Mouse (Mus musculus): Measurements from ENCODE around the gene Creld2.
A peak's percentile ranks its signal among the peaks of the same experiment; 100 is the strongest.
"Not testable (repeated sequence)": the region's sequence is repeated elsewhere in the genome, so short reads cannot be mapped to it uniquely, and the experiment has no call there.

The Creld2 gene

DNA sequence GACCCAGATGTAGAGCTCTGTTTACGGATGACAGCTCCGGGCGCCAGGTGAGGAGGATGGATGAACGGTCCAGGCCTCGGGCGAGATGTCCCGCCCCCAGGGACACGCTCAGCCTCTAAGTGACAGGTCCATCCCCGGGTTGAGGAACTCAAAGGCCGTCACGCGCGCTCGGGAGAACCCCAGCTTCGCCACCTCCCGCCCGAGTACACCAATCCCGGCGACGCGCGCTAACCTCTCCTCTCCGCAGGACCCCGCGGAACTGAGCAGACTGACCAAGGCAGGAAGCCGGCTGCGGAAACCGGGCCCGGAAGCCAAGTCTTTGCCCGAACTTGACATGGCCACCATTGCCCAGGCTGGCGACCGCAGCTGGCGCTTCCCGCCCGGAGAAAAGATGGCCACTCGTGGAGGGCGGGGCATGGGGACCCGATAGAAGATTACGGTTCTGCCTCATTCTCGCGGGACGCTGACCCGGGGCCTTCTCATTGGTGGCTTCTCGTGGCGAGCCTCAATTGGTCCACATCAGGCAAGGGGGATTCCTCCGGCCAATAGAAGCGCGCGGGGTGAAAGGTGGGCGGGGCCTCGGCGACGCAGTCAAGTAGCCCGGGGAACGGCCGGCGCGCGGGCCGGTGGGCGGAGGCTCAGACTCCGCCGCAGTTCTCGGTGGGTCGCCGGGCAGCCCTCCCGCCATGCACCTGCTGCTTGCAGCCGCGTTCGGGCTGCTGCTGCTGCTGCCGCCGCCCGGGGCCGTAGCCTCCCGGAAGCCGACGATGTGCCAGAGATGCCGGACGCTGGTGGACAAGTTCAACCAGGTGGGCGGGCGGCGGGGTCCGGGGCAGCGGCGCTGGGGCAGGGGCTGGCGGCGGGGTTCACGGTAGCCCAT is at the start of gene Creld2, which contains the start of gene Alg12:
Creld2 (plus strand) TSS at position 621 of the 880 bp plus-strand sequence.
Alg12 (minus strand) TSS at position 293 of the 880 bp plus-strand sequence.
- peak; percentile 100 for DNase-seq

- not testable (repeated sequence) for DNase-seq
These were observed 44.8 kb upstream of the Creld2 start for GRCm38 (mm10) chr15:88774630-88775029.

DNA sequence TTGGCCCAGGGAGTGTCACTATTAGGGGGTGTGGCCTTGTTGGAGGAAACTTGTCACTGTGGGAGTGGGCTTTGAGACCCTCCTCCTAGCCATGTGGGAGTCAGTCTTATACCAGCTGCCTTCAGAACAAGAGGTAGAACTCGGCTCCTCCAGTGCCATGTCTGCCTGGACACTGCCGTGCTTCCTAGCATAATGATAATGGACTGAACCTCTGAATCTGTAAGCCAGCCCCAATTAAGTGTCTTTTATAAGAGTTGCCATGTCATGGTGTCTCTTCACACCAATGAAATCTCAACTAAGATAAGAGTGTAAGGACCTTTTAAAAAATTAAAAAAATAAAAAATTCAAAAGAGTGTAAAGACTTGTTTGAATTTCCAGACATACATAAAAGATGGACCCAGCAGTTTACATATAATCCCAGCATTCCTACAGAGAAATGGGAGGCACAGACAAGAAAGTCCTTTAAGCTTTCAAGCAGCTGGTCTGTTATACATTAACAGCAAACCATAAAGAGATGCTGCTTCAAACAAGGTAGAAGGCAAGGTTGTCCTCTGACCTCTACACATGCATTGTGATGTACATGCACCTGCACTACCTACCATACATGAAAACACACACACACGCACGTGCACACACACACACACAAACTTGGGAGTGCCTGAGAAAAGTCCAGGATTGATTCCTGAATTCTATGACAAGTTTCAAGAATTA is 27.2 kb upstream of the Creld2 start:
- no peak for DNase-seq

- not testable (repeated sequence) for DNase-seq
These were observed 24.7 kb upstream of the Creld2 start for GRCm38 (mm10) chr15:88794729-88795128.

- DNase-seq: no peak
These were observed 19.5 kb upstream of the Creld2 start for GRCm38 (mm10) chr15:88799950-88800371.

GRCm38 (mm10) chr15:88800921-88801354 is 18.5 kb upstream of the Creld2 start:
- DNase-seq: no peak

GRCm38 (mm10) chr15:88801903-88802302 is 17.5 kb upstream of the Creld2 start:
- no peak for DNase-seq

GRCm38 (mm10) chr15:88802348-88802747 is 17.1 kb upstream of the Creld2 start:
- no peak for DNase-seq

GRCm38 (mm10) chr15:88808121-88808520 is 11.3 kb upstream of the Creld2 start:
- DNase-seq: no peak

- no peak for DNase-seq
These were observed 9.1 kb upstream of the Creld2 start for GRCm38 (mm10) chr15:88810369-88810768.

GRCm38 (mm10) chr15:88813262-88813661 is 6.2 kb upstream of the Creld2 start:
- no peak for DNase-seq

- not testable (repeated sequence) for DNase-seq
These were observed 5.6 kb upstream of the Creld2 start for GRCm38 (mm10) chr15:88813873-88814272.

DNA sequence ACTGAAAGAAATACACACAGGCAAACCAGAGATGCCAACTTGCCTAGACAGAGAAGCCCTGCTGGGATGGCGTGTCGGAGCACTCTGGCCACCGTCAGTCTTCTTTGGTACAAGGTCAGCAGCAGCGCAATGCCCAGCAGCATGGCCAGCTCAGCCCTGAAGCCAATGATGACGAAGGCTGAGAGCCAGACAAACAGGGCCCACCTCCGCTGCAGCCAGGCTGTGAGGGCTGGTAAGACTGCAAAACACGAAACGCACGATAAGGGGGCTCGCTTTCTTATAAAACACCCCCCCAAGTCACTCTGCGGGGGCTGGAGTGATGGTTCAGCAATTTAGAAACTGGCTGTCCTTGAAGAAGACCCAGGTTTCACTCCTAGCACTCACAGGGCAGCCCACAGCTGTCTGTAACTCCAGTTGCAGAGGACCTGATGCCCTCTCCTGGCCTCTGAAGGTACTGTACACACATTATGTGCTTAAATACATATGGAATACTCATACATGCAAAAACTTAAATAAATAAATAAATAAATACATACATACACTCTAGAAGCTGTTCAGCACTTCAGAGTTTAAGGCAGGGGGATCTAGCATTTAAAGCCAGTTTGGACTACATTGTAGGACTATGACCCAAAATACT is 4.9 kb upstream of the Creld2 start:
- DNase-seq: no peak

DNA sequence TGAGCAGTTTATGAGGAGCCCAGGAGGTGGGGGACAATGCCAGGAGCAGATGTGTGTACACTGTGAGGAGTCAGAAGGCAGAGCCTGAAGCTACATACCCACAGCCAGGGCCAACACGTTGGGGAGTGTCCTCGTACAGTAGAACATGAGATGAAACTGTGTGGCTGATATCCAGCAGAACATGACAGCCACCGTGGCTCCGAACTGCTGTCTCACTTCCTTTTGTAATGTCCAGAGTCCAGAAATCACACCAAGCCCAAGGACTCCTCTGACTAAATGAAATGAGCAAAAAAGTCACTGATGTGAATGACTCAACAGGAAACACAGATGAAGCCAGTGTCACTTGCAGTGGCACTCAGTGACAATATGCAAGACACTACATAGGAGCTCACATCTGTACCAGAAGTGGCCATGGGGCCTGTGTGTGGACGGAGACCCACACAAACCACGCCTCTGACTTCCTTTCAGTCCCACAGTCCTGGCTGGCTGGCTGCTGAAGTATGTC is 4.2 kb upstream of the Creld2 start:
- DNase-seq: no peak

GRCm38 (mm10) chr15:88819906-88820303 is 459 bp downstream of the Creld2 start:
- no peak for DNase-seq

DNA sequence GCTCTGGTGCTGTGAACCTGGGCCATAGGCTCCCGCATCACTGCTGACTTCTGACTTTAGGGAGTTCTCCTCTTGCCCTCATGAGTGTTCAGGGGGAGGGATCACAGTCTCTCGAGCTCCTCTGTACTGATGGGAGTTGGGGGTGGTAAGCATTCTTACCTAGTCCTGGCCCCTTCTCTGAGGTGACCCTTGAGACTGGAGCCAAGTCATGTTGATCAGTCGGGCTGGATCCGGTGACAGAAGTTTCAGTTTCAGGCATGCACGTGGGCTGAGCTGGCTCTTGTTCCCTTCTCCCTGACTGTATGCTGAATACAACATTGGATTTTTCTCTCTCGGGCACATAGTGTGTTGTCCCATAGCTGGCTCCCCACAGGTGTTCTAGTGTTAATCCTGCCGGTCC is 2.0 kb downstream of the Creld2 start:
- no peak for DNase-seq

DNA sequence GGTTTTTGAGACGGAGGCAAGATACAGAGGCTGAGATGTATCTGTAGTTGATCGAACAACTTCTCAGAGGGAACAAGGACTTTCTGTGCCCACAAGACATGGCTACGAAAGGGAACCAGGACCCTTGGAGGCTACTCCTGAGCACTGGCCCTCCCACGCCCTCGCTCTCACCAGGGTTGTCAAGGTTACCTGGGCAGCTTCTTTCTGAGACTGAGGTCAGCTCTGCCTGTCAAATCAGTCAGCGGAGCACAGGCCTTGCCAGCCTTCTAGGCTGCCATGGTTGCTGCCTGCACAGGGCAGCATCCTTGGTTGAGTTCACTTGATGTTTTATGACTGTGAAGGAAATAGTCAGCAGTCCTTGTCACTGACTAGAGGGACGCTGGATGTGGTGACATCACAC is 3.1 kb downstream of the Creld2 start:
- DNase-seq: no peak

DNA sequence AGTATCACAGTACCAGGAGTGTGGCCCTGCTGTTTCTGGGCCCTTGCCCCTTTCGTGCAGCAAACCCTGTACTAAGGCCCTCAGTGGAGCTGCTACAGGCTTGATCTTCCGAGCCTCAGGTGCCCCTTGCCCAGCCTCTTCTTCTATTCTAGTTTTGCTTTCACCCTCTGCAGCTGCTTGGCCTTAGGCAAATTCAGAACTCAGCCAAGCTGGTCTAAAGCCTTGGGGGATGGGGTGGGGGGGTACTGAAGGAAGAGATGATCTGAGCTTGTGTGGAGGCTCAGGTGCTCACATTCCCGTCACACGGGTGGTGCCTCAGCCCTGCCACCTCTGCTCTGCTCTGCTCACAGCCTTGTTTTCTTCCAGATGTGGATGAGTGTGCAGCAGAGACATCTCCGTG is 3.9 kb downstream of the Creld2 start:
- no peak for DNase-seq

GRCm38 (mm10) chr15:88827466-88827865 is 8.0 kb downstream of the Creld2 start:
- DNase-seq: no peak

GRCm38 (mm10) chr15:88827991-88828799 is 8.7 kb downstream of the Creld2 start:
- DNase-seq: peak; percentile 34 to 35

GRCm38 (mm10) chr15:88828800-88829705 is 9.6 kb downstream of the Creld2 start:
- DNase-seq: peak; percentile 56 to 70

Measured in thymus, adult 18-20 months (tissue).